Mouse (Mus musculus) thymus, postnatal 4 days (tissue): ENCODE measurements around the gene Usp35.

Experiments used
- DNase-seq: peaks from one replicate; pipeline ENCODE4 v3.0.0; 2021

The Usp35 gene

DNA sequence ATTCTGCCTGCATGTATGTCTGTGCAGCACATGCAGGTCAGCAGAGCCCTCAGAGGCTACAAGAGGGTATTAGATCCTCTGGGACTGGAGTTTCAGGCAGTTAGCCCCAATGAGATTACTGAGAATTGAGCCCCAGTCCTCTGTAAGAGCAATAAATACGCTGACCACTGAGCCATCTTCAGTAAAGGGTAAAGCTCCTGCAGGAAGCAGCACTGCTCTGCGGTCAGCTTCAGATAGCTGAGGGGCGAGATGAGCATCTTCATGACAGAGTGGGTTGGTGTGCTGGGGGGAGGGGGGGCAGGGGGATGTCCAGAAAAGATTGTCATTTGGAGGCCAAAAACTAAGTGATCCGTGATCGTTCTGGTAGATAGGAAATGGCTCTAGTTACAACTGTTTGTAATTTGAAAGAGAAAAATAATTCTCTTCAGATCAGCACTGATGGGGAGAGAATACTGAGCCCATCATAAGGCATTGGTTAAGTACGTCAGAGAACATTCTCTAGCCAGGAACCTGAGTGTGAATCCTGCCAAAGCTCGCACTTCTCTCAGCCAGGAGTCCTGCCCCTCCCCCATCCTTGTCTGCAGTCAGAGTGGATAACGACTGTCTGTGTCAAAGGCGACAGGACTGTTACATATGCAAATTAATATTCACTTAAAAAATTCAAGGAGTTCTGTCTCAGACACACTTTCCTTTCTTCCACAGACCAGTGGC lies 14.4 kb upstream of the Usp35 start:
- DNase-seq, result peak; percentile 1

DNA sequence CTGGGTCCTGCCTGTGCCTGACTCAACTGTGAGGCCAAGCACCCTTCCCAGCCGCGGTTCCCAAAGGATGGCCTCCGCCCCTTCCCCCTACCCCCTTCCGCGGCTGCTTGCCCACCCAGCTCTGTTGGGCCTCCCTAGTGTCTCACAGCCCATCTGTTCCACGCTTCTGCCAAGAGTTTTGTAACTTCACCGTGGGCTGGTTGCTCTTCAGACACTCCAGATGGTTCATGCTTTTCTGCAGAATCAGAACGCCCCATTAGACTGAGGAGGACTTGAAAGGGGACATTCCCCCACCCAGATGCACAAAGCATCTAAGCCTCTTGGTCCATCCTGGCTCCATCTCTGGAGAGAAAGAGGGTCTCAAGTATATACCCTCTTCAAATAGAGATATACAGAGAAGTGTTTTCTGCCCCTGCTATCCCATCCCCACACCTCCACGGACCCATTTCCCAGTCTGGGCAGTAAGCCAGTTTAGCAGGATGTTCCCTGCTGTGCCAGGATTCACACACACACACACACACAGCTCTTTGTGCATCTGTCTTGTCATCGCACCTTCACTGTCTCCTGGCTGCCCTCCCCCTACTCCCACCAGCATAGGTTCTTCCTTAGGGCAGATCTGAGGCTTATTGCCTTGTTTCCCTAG lies 13.5 kb upstream of the Usp35 start:
- peak; percentile 1 for DNase-seq

DNA sequence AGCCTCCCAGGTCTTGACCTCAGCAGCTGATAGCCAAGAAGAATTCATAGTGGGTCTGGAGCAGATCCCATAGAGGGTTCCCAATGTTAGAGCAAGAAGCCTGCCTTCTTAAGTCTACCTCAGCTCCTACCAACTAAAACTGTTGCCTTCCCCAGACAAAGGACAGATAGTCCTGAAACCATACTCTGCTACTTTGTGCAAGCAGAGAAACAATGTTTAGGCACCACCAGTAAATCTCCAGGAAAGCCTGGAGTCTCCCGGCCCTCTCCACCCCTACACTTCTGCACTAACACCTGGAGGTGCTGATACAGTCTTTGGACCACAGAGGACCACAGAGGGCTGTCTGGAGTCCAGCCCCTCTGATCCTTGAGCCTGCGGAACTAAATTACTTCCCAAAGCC lies 12.8 kb upstream of the Usp35 start:
- DNase-seq, result no peak

DNA sequence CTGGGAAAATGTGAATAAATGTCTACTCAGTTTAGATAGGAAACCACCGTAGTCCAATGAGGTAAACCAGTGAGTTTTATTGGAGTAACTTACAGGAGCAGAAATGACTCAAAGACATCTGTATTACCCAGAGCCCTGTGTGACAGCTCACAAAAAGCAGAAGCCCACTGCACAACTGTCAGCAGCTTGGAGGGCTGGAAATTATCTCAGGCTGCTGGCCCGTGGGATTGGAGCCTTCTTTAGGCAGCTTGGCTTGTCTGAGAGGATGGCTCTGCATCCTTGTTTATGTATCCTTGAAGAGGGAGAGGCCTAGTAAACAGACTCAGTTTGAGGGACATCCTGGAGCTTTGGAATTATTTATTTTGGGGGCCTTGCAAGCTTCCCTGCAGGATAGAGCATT lies 11.1 kb upstream of the Usp35 start:
- no peak for DNase-seq

DNA sequence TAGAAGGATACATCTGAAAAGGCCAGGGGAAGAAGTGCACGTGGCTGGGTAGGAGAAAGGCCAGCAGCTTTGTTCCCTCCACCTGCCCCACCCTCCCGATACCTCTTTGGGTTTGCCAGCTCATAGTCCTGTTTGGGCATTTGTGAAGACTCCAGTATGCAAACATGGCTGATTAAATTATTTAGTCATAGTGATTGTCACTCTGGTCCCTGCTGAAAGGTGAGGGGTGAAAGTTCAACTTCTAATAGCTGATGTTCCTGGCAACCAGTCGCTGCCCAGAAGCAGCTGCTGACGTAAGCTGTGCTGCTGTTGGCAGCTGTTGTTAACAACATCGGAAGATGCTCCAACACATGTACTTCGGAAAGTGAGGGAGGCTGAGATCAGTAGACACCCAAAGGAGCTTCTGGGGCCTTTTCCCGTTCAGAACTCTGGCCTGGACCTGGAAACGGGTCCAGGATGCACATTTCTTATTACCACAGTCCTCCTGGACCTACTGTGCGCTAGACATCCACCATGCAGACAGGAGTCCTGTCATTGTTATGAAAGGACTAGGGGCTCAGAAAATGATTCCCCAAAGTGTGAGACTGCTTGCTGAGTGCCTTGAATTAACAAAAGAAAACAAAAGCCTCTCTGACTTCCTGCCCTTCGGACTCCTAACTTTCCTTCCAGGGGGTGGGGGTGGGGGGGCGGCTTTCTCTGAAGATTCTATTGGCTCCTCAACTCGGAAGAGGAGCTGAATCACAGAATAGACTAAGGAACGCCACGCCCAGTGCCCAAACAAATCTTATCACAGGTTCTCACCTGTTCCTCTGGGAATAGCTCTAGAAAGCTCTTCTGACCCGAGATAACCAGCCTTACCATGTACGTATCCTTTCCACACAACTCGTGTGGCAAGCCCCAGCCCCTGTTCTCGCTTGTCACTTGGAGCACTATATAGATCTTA lies 9.4 kb upstream of the Usp35 start:
- DNase-seq, result no peak

DNA sequence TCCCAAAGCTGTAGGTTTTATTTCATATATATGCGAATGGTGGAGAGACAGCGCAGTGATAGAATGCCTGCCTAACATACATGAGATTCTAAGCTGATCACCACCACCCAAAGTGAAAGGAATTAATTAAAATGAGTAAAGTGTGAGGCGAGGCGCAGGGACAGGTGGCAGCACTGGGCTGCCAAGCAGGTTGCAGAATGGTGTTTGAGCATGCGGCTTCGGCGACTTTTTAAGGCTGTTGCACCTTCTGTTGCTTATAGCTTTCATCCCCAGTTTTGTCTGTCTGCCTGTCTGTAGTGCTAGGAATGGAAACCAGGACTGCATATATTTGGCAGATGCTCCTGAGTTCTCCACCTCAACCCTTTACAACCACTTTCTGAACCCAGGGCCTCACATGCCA lies 7.8 kb upstream of the Usp35 start:
- no peak for DNase-seq

DNA sequence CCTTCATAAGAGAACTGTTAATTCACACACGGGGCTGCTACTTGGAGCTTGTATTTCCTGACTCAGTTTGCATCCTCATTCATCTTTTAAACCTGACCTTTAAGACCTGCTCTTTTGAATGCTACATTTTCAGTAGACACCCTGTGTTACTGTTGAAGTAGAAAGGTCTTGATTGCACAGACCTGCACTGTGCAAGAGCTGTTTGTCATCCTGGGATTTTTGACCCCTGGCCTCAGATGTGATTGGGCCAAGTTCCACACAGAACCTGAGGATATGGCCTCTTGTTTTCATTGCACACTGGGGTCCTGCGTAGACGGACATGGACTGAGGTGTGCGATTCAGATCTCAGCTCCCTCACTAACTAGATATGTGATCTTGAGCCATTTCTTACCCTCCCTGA lies 6.8 kb upstream of the Usp35 start:
- DNase-seq, result no peak

DNA sequence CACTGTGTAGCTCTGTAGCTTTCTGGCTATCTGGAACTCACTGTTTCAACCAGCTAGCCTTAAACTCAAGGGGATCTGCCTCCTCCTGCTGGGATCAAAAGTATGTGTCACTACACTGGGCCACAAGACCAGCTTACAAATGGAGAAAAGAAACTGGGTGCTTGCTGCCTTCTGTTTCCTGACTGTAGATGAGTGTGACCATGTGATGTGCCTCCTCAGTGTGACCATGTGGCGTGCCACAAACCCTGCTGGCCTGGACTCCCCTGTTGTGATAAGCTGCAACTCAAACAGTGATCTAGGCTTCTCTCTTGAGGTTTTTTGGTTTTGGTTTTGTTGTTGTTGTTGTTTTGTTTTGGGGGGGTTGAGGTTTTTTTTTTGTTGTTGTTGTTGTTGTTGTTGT lies 4.9 kb upstream of the Usp35 start:
- DNase-seq, result no peak

DNA sequence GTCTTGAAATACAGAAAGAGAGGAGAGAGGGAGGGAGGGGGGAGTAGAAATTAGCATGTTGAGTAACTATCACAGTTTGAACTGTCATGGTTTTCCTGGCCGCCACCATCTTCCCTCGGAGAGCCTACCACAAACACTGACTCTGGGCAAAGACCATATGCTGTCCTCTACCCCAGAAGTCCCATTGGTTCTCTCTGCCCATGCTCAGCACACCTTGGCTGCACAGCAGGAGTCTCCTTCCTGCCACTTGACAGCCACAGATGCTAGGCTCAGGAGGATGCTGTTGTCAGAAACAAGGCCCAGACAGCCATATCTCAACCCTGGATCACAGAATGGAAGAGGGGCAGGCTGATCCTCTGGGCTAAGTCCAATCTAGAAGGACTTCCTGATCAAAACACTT lies 2.6 kb upstream of the Usp35 start:
- no peak for DNase-seq

DNA sequence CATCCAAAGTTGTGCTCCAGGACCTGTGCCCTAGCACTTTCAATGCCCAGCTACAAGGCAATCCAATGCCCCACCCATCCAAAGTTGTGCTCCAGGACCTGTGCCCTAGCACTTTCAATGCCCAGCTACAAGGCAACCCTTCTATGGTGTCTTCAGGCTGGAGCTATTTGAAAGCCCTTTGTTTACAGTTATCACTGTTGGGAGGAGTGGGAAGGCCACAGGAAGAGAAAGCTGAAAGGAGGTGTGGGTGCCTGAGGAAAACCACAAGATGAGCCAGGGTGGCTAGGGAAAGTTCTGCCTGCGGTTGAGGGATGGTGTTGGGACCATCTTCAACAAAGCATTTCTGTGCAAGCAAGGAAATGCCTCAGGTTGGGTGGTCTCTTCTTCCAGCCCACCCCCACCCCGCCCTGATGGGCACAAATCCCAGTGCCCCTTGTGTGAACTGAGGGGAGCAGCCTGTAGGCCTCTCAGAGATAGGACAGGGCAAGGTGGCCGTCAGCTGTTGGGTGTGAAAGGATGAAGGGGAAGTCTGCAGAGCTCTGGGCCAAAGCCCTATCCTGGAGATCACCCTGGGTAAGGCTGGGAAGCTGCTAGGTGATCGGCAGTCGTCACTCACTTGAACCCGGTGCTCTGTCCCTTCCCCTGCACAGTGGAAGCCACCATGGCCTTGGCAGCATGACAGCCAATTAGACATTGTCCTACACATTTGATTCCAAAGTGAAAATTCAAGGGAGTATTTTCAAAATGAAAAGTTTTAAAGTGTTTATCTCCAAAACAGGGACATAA lies 1.5 kb upstream of the Usp35 start:
- DNase-seq, result no peak

DNA sequence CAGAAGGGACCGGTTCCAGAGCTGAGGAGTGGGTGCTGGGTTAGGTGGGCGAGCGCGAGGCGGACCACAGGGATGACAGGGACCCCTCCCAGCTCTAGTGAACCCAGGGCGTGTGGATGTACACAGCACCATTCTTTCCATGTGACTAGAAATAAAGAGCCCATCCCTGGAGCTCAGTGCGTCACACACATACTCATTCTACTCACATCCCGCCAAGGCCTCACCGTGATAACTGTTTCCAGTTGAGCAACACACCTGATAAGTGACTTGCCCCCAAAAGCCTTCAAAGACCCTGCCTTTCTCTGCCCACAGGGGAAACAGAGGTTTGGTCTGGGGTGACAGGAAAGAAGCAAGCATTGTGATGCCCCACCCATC lies 834 bp upstream of the Usp35 start:
- no peak for DNase-seq

DNA sequence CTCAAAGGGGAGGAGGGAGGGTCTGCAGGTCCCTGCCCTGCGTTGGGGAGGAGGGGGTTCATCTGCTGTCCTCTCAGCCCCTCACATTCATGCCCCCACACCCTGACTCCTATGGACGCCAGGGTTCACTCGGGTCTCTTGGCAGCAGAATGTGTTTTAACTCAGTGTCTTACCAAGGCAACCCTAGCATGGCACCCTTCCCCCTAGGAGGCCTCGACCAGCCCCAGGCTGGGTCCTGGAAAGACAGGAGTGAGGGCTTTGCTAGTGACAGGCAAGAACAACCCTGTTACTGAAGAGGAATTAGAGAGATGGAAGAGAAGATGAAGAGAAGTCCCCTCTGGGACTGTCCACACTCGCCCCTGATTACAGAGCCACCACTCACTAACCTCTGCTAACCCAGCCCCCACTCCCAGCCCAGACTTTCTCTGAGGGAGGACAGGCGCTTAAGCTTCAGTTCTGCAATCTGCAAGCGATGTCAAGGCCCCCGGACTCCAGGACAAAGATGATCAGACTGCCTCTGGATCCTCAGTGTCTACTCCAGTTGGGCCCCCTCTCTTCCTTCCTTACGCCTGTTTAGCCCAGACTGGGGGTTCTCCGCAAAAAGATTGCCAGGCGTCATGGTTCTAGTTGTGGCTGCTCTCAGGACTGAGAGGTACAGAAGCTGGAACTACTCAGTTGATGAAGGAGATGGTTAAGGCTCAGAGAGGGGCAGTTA lies 732 bp downstream of the Usp35 start:
- peak; percentile 34 for DNase-seq

DNA sequence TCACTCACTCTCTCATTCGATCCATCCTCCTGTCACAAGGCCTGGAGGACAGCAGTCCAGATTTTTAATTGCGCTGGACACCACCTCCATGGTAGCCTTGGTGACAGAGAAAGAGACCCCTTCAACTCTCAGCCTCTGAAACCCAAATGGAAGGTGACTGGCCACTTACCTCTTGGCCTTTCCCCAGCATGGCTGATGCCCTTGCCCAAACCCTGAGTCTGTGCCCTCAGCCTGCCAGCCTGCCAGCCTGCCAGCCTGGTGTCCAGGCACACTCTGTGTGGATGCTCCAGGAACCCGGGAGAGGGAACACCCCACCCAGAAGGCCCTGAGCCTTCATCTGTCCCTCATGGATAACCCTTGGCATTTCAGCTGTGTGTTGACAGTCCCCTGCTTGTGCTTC lies 2.1 kb downstream of the Usp35 start:
- no peak for DNase-seq

DNA sequence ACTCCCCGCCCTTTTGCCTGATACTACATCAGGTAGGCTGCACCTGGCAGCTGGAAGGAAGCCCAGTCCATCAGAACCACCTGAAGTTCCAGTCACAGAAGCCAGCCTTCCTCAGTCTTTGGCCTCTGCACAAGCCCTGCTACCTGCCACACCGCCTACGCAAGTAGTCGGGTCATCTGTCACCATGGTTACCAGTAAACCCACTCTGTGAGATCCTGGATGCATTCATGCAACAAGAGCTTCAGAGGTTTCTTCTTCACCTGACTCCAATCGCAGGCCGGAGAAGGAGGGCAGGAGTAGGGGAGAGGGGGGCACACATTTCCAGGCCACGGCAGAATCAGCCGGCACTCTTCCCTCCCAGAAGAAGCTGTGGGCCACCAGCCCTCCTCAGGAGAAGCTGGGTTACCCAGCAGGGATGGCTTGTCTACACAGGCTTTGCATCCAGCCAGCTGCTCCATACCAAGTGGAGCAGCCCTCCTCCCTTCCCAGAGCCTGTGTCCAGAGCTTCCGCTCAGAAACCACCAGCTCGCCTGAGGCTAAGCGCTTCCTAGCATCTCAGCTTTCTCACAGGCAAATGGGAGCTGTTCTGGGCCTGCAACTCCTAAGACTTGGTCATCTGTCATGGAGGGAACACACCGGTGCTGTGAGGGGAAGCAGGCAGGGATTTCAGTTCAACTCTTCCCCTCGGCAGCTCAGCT lies 2.8 kb downstream of the Usp35 start:
- DNase-seq, result no peak

DNA sequence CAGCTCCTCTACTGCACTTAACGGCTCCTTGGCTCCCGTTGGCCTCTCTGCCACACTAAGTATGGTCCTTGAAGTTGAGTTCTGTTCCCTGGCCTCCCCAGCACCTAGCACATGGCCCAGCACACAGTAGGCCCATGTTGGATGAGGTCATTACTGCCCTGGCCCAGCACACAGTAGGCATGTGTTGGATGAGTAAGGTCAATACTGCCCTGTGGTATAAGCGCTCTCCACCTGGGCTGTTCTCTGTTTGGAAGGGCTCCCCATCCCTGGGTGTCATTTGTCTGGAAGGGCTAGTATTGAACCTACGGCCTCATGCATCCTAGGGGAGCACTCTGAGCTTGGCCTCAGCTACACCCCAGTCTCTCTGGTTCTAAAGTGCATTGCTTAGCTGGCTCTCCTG lies 4.4 kb downstream of the Usp35 start:
- DNase-seq, result no peak

DNA sequence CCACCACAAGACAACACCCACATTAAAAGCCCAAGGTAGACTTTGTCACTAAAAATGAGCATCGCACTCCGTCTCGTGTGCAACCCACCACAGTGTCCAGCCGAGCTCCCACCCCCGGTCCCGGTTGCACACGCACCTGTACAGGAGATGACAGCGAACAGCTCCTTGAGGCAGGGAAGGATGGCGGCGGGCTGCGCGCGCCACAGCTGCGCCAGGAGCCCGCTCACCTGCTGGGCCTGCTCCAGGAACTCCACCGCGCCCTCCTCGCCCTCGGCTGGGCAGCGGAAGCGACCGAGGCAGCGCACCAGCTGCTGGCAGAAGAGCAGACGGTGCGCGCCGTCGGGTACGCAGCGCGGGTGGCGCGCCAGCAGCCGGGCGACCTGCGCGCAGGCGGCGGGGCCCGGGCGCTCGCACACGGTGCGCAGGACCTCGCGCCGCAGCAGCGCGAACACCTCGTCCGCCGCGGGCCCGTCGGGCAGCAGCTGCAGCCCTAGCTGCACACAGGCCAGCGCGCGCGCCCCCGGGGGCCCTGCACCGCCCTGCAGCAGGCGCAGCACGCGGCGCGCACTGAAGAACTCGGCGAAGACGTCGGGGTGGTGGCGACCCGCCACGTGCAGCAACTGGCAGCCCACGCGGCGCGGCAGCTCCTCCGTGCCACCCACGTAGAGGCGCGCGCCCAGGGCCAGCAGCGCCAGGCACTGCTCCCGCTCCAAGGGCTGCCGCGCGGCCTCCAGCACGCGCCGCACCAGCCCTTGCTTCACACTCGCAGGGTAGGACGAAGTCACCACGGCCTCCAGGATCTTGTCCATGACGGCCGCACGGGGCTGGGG lies 6.4 kb downstream of the Usp35 start:
- peak; percentile 32 for DNase-seq

DNA sequence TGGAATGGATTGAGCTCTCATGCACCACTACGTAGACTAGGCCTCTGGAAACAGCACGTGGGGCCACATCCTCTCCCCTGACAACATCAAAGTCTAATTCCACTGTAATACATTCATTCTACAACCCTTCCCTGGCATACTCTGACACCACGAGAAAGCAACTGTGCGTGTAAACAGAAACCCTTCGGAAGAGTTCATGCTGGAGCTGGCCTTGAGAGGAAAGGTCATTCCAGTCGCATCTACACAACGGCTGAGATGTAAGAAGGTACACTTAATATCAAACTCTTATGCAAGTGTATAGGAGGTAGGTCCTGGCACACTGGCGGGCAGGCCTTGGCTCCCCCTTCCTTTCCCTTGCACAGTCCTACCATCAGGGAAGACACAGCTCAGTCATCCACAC lies 7.5 kb downstream of the Usp35 start:
- DNase-seq, result no peak

DNA sequence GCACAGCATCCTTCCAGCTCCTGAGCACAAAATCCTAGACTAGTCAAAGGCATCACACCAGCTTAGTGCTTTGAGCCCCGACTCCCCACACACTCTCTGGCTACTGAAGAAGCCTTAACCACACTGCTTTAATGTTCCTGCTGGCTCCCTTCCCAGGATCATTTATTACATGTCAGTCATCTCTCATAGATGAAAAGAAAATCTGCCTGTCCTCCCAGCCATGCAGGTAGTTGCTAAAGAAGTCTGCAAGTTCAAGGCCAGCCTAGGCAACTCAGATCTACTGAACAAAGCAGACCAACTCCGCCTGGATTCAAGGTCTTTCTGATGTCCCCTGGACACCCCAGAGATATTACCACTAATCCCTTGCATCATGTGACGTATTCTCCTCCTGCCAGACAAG lies 14.1 kb downstream of the Usp35 start:
- no peak for DNase-seq

DNA sequence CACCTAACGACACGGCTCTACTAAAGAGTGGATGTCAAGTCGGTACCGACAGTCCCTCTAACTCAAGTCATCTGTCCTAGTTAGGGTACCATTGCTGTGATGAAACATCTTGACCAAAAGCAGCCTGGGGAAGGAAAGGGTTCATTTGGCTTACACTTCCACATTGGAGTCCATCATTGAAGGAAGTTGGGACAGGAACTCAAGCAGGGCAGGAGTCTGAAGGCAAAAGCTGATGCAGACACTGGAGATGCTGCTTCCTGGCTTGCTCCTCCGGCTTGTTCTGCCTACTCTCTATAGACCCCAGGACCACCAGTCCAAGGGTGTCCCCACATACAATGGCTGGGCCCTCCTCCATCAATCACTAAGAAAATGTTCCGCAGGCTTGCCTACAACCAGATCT lies 16.2 kb downstream of the Usp35 start:
- DNase-seq, result peak; percentile 2

DNA sequence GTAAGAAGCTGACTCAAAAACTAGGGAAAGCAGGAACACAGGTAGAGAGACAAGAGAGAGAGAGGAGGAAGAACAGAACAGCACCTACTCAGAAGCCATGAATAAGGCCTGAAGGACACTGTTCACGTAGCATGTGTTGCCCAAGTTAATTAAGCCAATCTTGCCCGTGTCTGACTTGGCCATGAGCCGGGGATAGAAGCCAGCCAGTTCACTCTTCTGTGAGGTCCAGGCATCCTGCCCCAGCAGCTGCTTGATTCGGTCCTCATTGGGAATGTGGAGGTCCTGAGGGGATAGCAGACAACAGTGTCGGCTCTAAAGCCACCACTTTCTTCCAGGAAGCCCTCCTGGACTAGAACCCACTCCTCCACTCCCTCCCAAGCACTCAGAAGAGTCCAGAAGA lies 17.2 kb downstream of the Usp35 start:
- DNase-seq, result peak; percentile 3
